Comparison of ENCODE assay signal across 9 mouse cellular contexts in genomic region chr1:70128035-70128434, GRCm38 (mm10).
A peak's percentile ranks its signal among the peaks of the same experiment; 100 is the strongest.
DNase-seq lines count a peak whose midpoint lies in the region; TF ChIP-seq lines count a peak whose summit lies in the region.
"Had no signal": no experiment of that assay in that cellular context is flagged by ENCODE, and none has a peak within 500 bp of the region (broad histone marks: within the 10 kb centered on the region; RNA-seq: fewer than 3 reads in every experiment).

No protein-coding gene starts in this region.

- DNase-seq in cerebellum, adult 9-10 months: peak; percentile 1
- DNase-seq in cerebellum, adult 11-12 months: no peak
- peak; percentile 21 for DNase-seq in layer of hippocampus, adult 11-12 months (ENCODE audit: low spot score)
- DNase-seq in layer of hippocampus, adult 9-11 months: no peak
- peak; percentile 45 for DNase-seq in CH12.LX (ENCODE audit: extremely low read depth)
- DNase-seq in embryonic facial prominence, embryonic 10.5 days (ENCODE audit: low spot score): peak; percentile 15
- DNase-seq in thymus, postnatal 14 days: peak; percentile 27
- no peak for DNase-seq in natural killer cell, adult 2 months (ENCODE audit: low spot score in 2 of 2)

- no peak overlapping the region for H3K27ac ChIP-seq in CH12.LX (ENCODE audit: insufficient read depth, low read depth)
- H3K27ac ChIP-seq in embryonic facial prominence, embryonic 10.5 days (replicated peaks): no peak overlapping the region

- H3K36me3 ChIP-seq in CH12.LX (replicated peaks in 1 of 2; ENCODE audit: control insufficient read depth in 1 of 2, insufficient read depth in 1 of 2, low read length in 1 of 2): no peaks in the 10 kb centered on the region
- no peaks in the 10 kb centered on the region for H3K36me3 ChIP-seq in embryonic facial prominence, embryonic 10.5 days (replicated peaks)

- TF ChIP-seq POLR2A in CH12.LX (IDR thresholded peaks at IDR 0.05; ENCODE audit: low read depth, low read length): no peak

- H3K4me3 ChIP-seq in CH12.LX (replicated peaks in 1 of 3; ENCODE audit: low read depth in 2 of 3, low read length in 2 of 3, poor library complexity in 1 of 3): no peak overlapping the region
- no peak overlapping the region for H3K4me3 ChIP-seq in embryonic facial prominence, embryonic 10.5 days
- H3K4me3 ChIP-seq: myocyte had no signal

- no peak for TF ChIP-seq EP300 in CH12.LX (IDR thresholded peaks at IDR 0.05; ENCODE audit: low read length)

- dilution Hi-C loops in CH12.LX (cut with MboI; ENCODE audit: extremely low pct_ligation_motif_present, extremely low pct_unique_long_range_greater_than_20kb, low sequenced_read_pairs): no loop called here

- no peak overlapping the region for H3K9ac ChIP-seq in CH12.LX (ENCODE audit: insufficient read depth, low read depth)

- H3K27me3 ChIP-seq in CH12.LX (replicated peaks): no peaks in the 10 kb centered on the region
- no peaks in the 10 kb centered on the region for H3K27me3 ChIP-seq in embryonic facial prominence, embryonic 10.5 days (replicated peaks; ENCODE audit: low read depth, poor library complexity, severe bottlenecking)

- H3K9me3 ChIP-seq in CH12.LX (replicated peaks; ENCODE audit: low read length): no peaks in the 10 kb centered on the region
- H3K9me3 ChIP-seq in embryonic facial prominence, embryonic 10.5 days: no peaks in the 10 kb centered on the region

- 58% methylated on average over 2 of the region's 2 CpGs for WGBS in embryonic facial prominence, embryonic 10.5 days

- H3K4me2 ChIP-seq in CH12.LX (ENCODE audit: insufficient read depth, low read depth, poor library complexity, severe bottlenecking): no peak overlapping the region

- H3K4me1 ChIP-seq in CH12.LX (ENCODE audit: control insufficient read depth in 1 of 2, insufficient read depth in 2 of 2): no peaks in the 10 kb centered on the region
- peaks cover 7% of the 10 kb centered on the region; the same call in 1 of the 2 replicates for H3K4me1 ChIP-seq in embryonic facial prominence, embryonic 10.5 days

- TF ChIP-seq CTCF in CH12.LX (conservative IDR thresholded peaks at IDR 0.05 in 1 of 2, IDR thresholded peaks at IDR 0.05 in 1 of 2; ENCODE audit: low read depth in 2 of 2, low read length in 2 of 2): peak in 1 of 2 experiments; percentile 42; a peak in 2 of 4 replicates

- in situ Hi-C loops in CH12.LX (cut with MboI; ENCODE audit: low pct_ligation_motif_present, low pct_unique_long_range_greater_than_20kb, low sequenced_read_pairs): no loop called here

- TF ChIP-seq RAD21 in CH12.LX (IDR thresholded peaks at IDR 0.05; ENCODE audit: low read depth, low read length): peak; percentile 38

- H3K79me2 ChIP-seq in CH12.LX (replicated peaks; ENCODE audit: control insufficient read depth, extremely low read depth, insufficient read depth, poor library complexity, severe bottlenecking): no peaks in the 10 kb centered on the region

TF ChIP-seq in CH12.LX, 34 proteins besides CTCF, POLR2A, EP300 and RAD21:
- TF ChIP-seq GABPA (IDR thresholded peaks at IDR 0.05; ENCODE audit: insufficient replicate concordance, low read depth, low read length) (no peak), POLR2AphosphoS2 (IDR thresholded peaks at IDR 0.05; ENCODE audit: low read depth, low read length) (no peak), PAX5 (IDR thresholded peaks at IDR 0.05; ENCODE audit: low read length) (no peak), SMC3 (IDR thresholded peaks at IDR 0.05; ENCODE audit: low read depth, low read length) (no peak), MEF2A (IDR thresholded peaks at IDR 0.05; ENCODE audit: borderline replicate concordance, low read depth, low read length) (no peak), CHD2 (IDR thresholded peaks at IDR 0.05; ENCODE audit: low read length) (no peak), IRF4 (IDR thresholded peaks at IDR 0.05; ENCODE audit: low read depth, low read length) (no peak), E2F4 (IDR thresholded peaks at IDR 0.05; ENCODE audit: insufficient replicate concordance, low read depth, low read length) (no peak), ZKSCAN1 (IDR thresholded peaks at IDR 0.05; ENCODE audit: borderline replicate concordance, low read depth, low read length) (no peak), NRF1 (IDR thresholded peaks at IDR 0.05; ENCODE audit: low read depth, low read length) (no peak), MAFK (IDR thresholded peaks at IDR 0.05; ENCODE audit: insufficient replicate concordance, low read length) (no peak), ELF1 (IDR thresholded peaks at IDR 0.05; ENCODE audit: low read depth, low read length) (no peak), USF1 (IDR thresholded peaks at IDR 0.05; ENCODE audit: low read depth, low read length) (no peak), ZC3H11A (IDR thresholded peaks at IDR 0.05; ENCODE audit: low read depth, low read length) (no peak), ZNF384 (IDR thresholded peaks at IDR 0.05; ENCODE audit: low read depth, low read length) (no peak), BHLHE40 (IDR thresholded peaks at IDR 0.05; ENCODE audit: low read depth, low read length) (no peak), JUND (conservative IDR thresholded peaks at IDR 0.05; ENCODE audit: low read depth, low read length) (no peak), MYC (IDR thresholded peaks at IDR 0.05; ENCODE audit: low read depth, low read length) (no peak), ETS1 (conservative IDR thresholded peaks at IDR 0.05; ENCODE audit: low read depth, low read length) (no peak)

Comparison
In these comparisons a context has a peak if more than half of its experiments do, and no peak if none do; other contexts are left out.
1. DNase-seq: peak in cerebellum, adult 9-10 months (single experiment), layer of hippocampus, adult 11-12 months (single experiment), CH12.LX (single experiment), embryonic facial prominence, embryonic 10.5 days (single experiment) and thymus, postnatal 14 days (single experiment); none in cerebellum, adult 11-12 months (single experiment), layer of hippocampus, adult 9-11 months (single experiment) and natural killer cell, adult 2 months (0 of 2).